Mouse (Mus musculus): ENCODE results near the gene Khdrbs1. TPM values are rescaled to one million over a fixed set of nuclear protein-coding genes. Genes with fewer than 3 reads are reported as not detected.

The Khdrbs1 gene
- polyA plus RNA-seq, 1 experiment, result 170 TPM

GRCm38 (mm10) chr4:129662255-129662813 lies 79.8 kb downstream of the Khdrbs1 start:
- no peak overlapping the region for H3K27ac ChIP-seq (ENCODE audit: insufficient read depth, low read depth, low read length)
- H3K4me3 ChIP-seq (ENCODE audit: insufficient read depth, low read depth, low read length), result no peak overlapping the region
- 75% methylated on average over 3 of the region's 3 CpGs for WGBS
- TF ChIP-seq POLR2A (IDR thresholded peaks at IDR 0.05; ENCODE audit: insufficient read depth, low read depth, low read length), result no peak
- no peak for TF ChIP-seq CTCF (IDR thresholded peaks at IDR 0.05; ENCODE audit: insufficient read depth, low read depth, low read length)
- no peaks in the 10 kb centered on the region for H3K4me1 ChIP-seq (ENCODE audit: control insufficient read depth, insufficient read depth, low read length)

DNA sequence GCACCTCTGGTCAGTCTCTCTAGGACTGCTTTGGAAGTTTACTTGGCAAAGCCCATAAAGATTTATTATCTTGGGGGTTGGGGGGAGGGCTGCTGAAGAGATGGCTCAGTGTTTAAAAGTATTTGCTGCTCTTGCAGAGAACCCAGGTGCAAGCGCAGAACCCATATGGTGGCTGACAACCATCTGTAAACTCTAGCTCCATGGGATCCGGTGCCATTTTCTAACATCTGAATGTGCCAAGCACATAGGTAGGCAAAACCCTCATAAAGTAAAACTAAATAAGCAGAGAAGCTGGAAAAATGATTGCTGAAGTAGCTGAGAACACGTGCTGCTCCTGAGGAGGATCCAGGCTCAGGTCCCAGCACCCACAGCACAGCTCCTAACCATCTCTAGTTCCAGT lies 80.5 kb downstream of the Khdrbs1 start:
- H3K4me3 ChIP-seq (ENCODE audit: insufficient read depth, low read depth, low read length), result no peak overlapping the region
- no peak overlapping the region for H3K27ac ChIP-seq (ENCODE audit: insufficient read depth, low read depth, low read length)
- TF ChIP-seq CTCF (IDR thresholded peaks at IDR 0.05; ENCODE audit: insufficient read depth, low read depth, low read length) (no peak), POLR2A (IDR thresholded peaks at IDR 0.05; ENCODE audit: insufficient read depth, low read depth, low read length) (no peak)
- WGBS, result 92% methylated on average over 3 of the region's 3 CpGs
- no peaks in the 10 kb centered on the region for H3K4me1 ChIP-seq (ENCODE audit: control insufficient read depth, insufficient read depth, low read length)

DNA sequence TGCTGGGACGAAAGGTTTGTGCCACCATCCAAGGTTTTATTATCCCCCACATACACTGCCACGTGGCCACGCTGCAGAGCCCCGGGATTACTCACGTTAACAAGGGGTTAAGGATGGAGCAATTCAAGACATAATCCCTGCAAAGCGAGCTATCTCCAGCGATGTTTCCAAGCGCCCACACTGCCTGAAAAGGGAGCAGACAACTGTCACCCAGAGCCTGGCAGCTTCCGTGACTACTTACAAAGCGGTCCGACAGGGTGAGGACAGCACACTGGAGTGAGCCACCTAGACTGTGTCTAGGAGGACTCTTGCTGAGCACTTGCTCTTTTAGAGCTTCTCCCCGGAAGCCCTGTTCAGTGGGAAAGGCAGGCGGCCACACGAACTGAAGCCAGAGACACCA lies 87.3 kb downstream of the Khdrbs1 start:
- no peak overlapping the region for H3K27ac ChIP-seq (ENCODE audit: insufficient read depth, low read depth, low read length)
- no peak overlapping the region for H3K4me3 ChIP-seq (ENCODE audit: insufficient read depth, low read depth, low read length)
- no peaks in the 10 kb centered on the region for H3K4me1 ChIP-seq (ENCODE audit: control insufficient read depth, insufficient read depth, low read length)
- TF ChIP-seq POLR2A (IDR thresholded peaks at IDR 0.05; ENCODE audit: insufficient read depth, low read depth, low read length), result no peak
- TF ChIP-seq CTCF (IDR thresholded peaks at IDR 0.05; ENCODE audit: insufficient read depth, low read depth, low read length), result no peak
- 90% methylated on average over 14 of the region's 14 CpGs for WGBS

Other genes starting within 250 kb of the Khdrbs1 start
- gene Marcksl1, start 228.7 kb downstream of the Khdrbs1 start, polyA plus RNA-seq (2012; ENCODE audit: insufficient read depth, insufficient read length, low replicate concordance, missing spikeins), result 192 TPM in 1 of 2 replicates, not detected in the other
- not detected in 2 replicates for gene Hdac1, start 199.6 kb downstream of the Khdrbs1 start, polyA plus RNA-seq (2012; ENCODE audit: insufficient read depth, insufficient read length, low replicate concordance, missing spikeins)
- 579 and 1,574 TPM in 2 replicates for gene Lck, start 168.7 kb downstream of the Khdrbs1 start, polyA plus RNA-seq (2012; ENCODE audit: insufficient read depth, insufficient read length, low replicate concordance, missing spikeins)
- gene Fam167b, start 163.8 kb downstream of the Khdrbs1 start, polyA plus RNA-seq (2012; ENCODE audit: insufficient read depth, insufficient read length, low replicate concordance, missing spikeins), result not detected in 2 replicates
- gene Eif3i, start 141.7 kb downstream of the Khdrbs1 start, polyA plus RNA-seq (2012; ENCODE audit: insufficient read depth, insufficient read length, low replicate concordance, missing spikeins), result not detected in 2 replicates
- gene Tmem234, start 141.6 kb downstream of the Khdrbs1 start, polyA plus RNA-seq (2012; ENCODE audit: insufficient read depth, insufficient read length, low replicate concordance, missing spikeins), result 500 TPM in 1 of 2 replicates, not detected in the other
- gene Dcdc2b, start 128.0 kb downstream of the Khdrbs1 start, polyA plus RNA-seq (2012; ENCODE audit: insufficient read depth, insufficient read length, low replicate concordance, missing spikeins), result not detected in 2 replicates
- not detected in 2 replicates for gene Iqcc, start 123.2 kb downstream of the Khdrbs1 start, polyA plus RNA-seq (2012; ENCODE audit: insufficient read depth, insufficient read length, low replicate concordance, missing spikeins)
- not detected in 2 replicates for gene Ccdc28b, start 118.4 kb downstream of the Khdrbs1 start, polyA plus RNA-seq (2012; ENCODE audit: insufficient read depth, insufficient read length, low replicate concordance, missing spikeins)
- gene Txlna, start 101.2 kb downstream of the Khdrbs1 start, polyA plus RNA-seq (2012; ENCODE audit: insufficient read depth, insufficient read length, low replicate concordance, missing spikeins), result not detected in 2 replicates
- gene Kpna6, start 69.5 kb downstream of the Khdrbs1 start, polyA plus RNA-seq (2012; ENCODE audit: insufficient read depth, insufficient read length, low replicate concordance, missing spikeins), result not detected in 2 replicates
- not detected in 2 replicates for gene Tmem39b, start 45.5 kb downstream of the Khdrbs1 start, polyA plus RNA-seq (2012; ENCODE audit: insufficient read depth, insufficient read length, low replicate concordance, missing spikeins)
- gene Ptp4a2, start 68.9 kb upstream of the Khdrbs1 start, polyA plus RNA-seq (2012; ENCODE audit: insufficient read depth, insufficient read length, low replicate concordance, missing spikeins), result 96.3 and 259 TPM in 2 replicates
- not detected in 2 replicates for gene Spocd1, start 186.9 kb upstream of the Khdrbs1 start, polyA plus RNA-seq (2012; ENCODE audit: insufficient read depth, insufficient read length, low replicate concordance, missing spikeins)
- not detected in 2 replicates for gene Adgrb2, start 242.6 kb upstream of the Khdrbs1 start, polyA plus RNA-seq (2012; ENCODE audit: insufficient read depth, insufficient read length, low replicate concordance, missing spikeins)

Data from olfactory bulb, adult 2 months (tissue).